Mouse (Mus musculus) kidney, postnatal 4 days (tissue): Measurements from ENCODE around the gene Zscan12.
A peak's percentile ranks its signal among the peaks of the same experiment; 100 is the strongest.

ENCODE experiments used
- DNase-seq, 2 experiments: peaks; one replicate each; pipeline ENCODE4 v3.0.0; 2021; ENCODE audit warnings: mixed read lengths in 2 of 2

Zscan12 gene

GRCm38 (mm10) chr13:21362621-21363248 lies at the start of gene Zscan12:
Zscan12 (plus strand) TSS chr13:21362820.
- DNase-seq: peak; percentile 89 to 94

- DNase-seq: no peak
Measured at GRCm38 (mm10) chr13:21312854-21313253, 49.8 kb upstream of the Zscan12 start.

GRCm38 (mm10) chr13:21313903-21314302 lies 48.7 kb upstream of the Zscan12 start:
- DNase-seq: no peak

GRCm38 (mm10) chr13:21320262-21320661 lies 42.4 kb upstream of the Zscan12 start:
- DNase-seq: no peak

GRCm38 (mm10) chr13:21321890-21322494 lies 40.6 kb upstream of the Zscan12 start:
- no peak for DNase-seq

GRCm38 (mm10) chr13:21322509-21323375 lies 39.9 kb upstream of the Zscan12 start:
- DNase-seq: peak; percentile 31 to 37

- no peak for DNase-seq
Measured at GRCm38 (mm10) chr13:21323405-21323804, 39.2 kb upstream of the Zscan12 start.

GRCm38 (mm10) chr13:21326191-21326590 lies 36.4 kb upstream of the Zscan12 start:
- DNase-seq: no peak

GRCm38 (mm10) chr13:21326657-21327211 lies 35.9 kb upstream of the Zscan12 start:
- peak; percentile 92 for DNase-seq

GRCm38 (mm10) chr13:21327424-21327823 lies 35.2 kb upstream of the Zscan12 start:
- peak; percentile 16 to 38 for DNase-seq

GRCm38 (mm10) chr13:21346610-21347009 lies 16.0 kb upstream of the Zscan12 start, which contains the start of gene Olfr1367:
Olfr1367 (plus strand) TSS chr13:21346910.
- no peak for DNase-seq

GRCm38 (mm10) chr13:21350593-21350992 lies 12.0 kb upstream of the Zscan12 start:
- DNase-seq: no peak

- DNase-seq: peak; percentile 14 to 27
Measured at GRCm38 (mm10) chr13:21363719-21364118, 1.1 kb downstream of the Zscan12 start.

- DNase-seq: no peak
Measured at GRCm38 (mm10) chr13:21366635-21367034, 4.0 kb downstream of the Zscan12 start.

- no peak for DNase-seq
Measured at GRCm38 (mm10) chr13:21372700-21373099, 10.1 kb downstream of the Zscan12 start.

GRCm38 (mm10) chr13:21377773-21378172 lies 15.2 kb downstream of the Zscan12 start:
- DNase-seq: no peak

- no peak for DNase-seq
Measured at GRCm38 (mm10) chr13:21395211-21395610, 32.6 kb downstream of the Zscan12 start.

- DNase-seq: no peak
Measured at GRCm38 (mm10) chr13:21395623-21396022, 33.0 kb downstream of the Zscan12 start.

- peak; percentile 39 to 59 for DNase-seq
Measured at GRCm38 (mm10) chr13:21396048-21396447, 33.4 kb downstream of the Zscan12 start.

- no peak for DNase-seq
Measured at GRCm38 (mm10) chr13:21397486-21397885, 34.9 kb downstream of the Zscan12 start.

- DNase-seq: no peak
Measured at GRCm38 (mm10) chr13:21401166-21401565, 38.5 kb downstream of the Zscan12 start.

GRCm38 (mm10) chr13:21401636-21402286 lies 39.1 kb downstream of the Zscan12 start:
- no peak for DNase-seq
